Mouse (Mus musculus) left cerebral cortex, postnatal 10 days (tissue): ENCODE measurements at regions not wholly inside any gene's neighbourhood (a gene's known extent, or its start where the extent isn't known, plus 50 kb on each side); places are given as distances from the start of the nearest gene placed in this dataset.
A peak's percentile ranks its signal among the peaks of the same experiment; 100 is the strongest.

Experiments
- DNase-seq, 2 experiments: peaks; one replicate each; pipeline ENCODE4 v3.0.0; 2021 to 2022; ENCODE audit warnings: low spot score in 2 of 2, mixed read lengths in 1 of 2; ENCODE audit errors: extremely low spot score in 1 of 2
- intact Hi-C: fragments of 180-260 bp; cut with DNase I; formaldehyde crosslinking; loops from one replicate; pipeline ENCODE4 v1.15.1; 2025

DNA sequence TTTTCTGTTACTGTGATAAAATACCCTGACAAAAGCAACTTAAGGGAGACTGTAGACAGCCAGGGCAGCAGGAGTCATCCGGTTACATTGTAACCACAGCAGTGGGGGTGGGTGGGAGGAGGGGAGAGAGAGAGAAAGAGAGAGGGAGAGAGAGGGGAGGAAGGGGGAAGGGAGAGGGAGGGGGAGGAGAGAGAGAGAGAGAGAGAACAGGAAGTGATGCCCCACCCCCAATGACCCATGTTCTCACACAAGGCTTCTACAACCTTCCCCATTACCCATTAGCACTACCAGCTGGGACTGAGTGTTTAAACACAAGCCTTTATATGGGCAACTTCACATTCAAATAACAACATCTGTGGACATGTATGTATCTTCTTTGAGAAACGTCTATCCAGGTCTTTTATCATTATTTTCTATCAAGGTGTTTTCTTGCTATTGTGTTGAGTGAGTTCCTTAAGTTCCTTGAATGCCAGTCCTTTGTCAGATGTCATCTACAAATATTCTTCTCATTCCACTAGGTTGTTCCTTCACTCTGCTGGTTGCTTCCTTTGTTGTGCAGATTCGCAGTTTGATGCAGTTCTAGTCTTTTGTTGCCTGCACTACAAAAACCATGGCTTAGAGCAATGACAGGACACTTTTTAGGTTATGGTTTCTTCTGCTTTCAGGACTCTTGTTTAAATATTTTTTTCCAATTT, 274.7 kb upstream of the Ddx18 start:
- no peak for DNase-seq
- intact Hi-C loops = no loop called here

DNA sequence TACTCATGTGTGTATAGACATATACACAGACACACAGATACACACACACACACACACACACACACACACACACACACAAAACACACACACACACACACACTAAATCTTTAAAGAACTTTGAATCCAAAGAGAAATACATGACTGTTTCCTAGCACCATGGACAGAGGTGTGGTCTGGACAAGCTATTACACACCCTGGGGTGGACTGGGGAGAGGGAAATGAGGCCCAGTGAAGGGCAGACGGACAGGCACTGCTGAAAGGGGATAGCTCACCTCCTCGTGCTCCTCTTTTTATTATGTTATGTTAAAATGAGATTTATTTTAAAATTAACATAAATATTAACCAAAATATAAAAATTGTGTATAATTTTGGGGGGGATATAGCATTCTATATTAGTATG, 265.8 kb upstream of the Ddx18 start:
- DNase-seq = no peak
- intact Hi-C loops = no loop called here

DNA sequence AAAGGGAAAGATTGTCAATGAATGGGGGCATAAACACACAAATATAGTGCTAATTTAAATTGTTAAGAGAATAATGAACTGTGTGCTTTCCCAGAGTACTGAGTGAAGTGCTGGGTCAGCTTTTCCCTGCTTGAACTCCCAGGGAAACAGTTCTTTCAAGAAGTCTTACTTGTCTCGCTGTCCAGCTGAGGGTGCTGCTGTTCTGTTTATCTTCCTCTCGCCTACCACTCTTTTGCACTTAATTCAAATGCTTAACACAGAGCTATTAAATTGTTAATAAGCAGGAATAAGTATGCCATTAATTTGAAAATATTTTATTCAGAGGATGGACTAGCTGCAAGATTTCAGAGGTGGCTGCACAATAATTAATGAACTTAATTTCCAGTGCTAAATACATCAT, 262.5 kb upstream of the Ddx18 start:
- peak in 1 of 2 experiments; percentile 3 for DNase-seq
- intact Hi-C loops = no loop called here

DNA sequence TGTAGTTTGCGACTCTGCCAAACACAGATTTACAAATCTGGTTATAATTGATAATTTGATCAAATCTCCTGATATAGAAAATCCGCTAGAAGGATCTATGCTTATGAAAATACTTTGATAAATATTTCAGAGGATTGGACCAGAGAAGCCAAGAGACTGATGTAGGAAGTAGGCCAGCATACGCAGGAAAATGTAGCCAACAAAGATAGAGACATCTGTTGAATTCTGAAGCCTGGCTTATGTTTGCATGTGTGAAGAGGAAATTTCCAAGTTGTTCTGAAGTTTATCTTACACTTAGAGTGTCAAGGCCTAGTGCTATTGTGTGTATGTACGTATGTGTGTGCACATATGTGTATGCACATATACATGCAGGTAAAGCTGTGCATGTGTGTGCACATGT, 255.2 kb upstream of the Ddx18 start:
- DNase-seq = peak in 1 of 2 experiments; percentile 5
- intact Hi-C loops = no loop called here

DNA sequence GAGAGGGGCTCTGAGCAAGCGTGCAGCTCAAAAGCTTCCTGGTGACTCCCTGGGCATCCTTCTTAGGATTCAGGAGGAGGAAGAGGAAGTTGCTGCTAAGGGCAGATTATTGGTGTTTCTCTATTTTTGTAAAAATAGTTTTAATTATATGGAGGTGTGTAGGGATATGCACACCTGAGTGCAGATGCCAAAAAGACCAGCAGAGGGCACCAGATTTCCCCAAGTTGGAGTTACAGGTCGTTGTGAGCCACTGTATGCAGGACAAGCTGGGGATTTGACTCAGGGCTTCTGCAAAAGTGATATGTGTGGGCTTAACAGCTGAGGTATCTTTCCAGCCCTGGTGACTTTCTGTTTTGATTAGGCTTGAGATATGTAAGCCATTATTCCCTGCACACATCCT, 235.5 kb upstream of the Ddx18 start:
- DNase-seq = no peak
- intact Hi-C loops = no loop called here

DNA sequence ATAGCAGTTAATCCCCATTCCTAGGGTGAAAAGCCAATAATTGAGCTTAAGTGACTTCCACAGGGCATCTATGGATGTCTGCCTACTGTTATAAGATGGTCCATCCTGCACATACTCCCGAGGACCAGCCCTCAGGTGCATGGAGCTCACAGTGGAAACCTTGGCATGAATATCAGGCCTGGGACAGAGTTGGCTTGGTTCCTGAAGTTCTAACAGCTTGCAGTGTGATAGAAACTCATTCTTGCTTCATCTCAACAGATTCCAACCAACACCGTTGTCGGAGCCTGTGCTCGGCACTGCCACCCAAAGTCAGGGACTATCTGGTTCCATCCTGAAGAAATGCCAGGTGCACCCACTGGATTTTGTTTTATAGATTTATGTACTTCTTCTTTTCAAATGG, 234.7 kb upstream of the Ddx18 start:
- DNase-seq = no peak
- intact Hi-C loops = no loop called here

DNA sequence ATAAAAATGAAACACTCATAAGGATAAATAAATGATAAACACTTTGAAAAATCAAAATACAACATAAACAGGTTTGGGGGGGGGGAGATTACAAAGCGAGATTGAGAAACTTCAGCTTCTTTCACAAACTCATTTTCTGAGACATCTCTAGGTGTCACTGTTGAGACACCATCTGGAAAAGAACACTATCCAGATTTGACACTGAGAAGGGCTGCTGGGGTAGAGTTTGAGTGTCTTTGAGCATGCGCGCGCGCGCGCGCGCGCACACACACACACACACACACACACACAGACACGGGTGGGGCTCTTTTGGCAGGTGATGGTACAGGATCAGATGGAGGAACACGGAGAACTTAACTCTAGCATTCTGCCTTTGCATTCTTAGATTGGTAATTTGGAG, 230.7 kb upstream of the Ddx18 start:
- intact Hi-C loops = no loop called here
- DNase-seq = peak in 1 of 2 experiments; percentile 16

DNA sequence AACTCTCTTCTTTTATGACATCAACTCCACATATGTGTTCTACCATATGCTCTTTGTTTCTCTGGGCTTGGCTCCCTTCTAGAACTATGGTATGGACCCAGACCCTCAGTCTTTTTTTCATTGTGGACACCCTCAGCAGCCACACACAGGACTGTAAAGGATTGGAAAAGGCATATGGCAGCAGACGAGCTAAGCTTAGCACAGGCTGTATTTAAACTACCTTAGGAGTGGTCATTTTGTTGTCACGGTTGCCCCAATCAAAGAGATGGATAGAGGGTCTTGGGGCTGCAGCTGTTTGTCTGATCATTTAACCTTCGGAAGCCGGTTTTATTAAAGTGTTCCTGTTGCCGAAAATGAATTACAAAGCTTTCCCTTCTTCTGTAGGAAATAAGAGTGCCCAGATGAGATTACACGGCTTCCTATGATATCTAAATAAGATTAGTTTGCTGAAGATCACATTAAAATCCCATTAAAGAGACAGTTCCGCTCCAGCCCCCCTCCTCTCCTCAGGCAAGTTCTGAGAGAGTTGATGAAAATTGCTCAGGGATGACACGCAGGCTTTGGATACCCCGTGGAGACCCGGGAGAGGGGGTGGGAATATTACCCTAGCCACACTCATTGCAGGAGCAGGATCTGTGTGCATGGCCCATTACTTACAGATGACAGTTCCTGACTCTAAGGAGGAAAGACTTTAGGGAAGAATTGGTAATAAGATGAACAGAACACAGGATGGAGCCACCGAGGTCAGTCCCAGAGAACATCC, 227.4 kb upstream of the Ddx18 start:
- no peak for DNase-seq
- intact Hi-C loops = no loop called here

DNA sequence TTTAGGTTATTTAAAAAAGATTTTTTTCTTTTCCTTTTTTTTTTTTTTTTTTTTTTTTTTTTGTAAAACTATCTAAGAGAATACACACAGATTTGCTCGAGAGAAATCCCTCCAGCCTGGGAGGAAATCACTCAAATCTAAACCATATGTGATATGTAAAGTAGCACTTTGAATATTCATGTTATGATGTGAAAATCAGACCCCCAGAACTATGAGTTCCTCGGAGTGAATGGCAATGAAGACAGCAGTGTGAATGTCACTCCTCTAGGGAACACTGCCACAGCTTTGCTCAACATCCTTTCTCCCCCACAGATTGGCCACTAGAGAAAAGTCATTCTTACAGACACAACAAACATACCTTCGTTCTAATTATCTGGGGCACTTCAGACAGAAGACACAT, 217.8 kb upstream of the Ddx18 start:
- DNase-seq = no peak
- intact Hi-C loops = no loop called here

DNA sequence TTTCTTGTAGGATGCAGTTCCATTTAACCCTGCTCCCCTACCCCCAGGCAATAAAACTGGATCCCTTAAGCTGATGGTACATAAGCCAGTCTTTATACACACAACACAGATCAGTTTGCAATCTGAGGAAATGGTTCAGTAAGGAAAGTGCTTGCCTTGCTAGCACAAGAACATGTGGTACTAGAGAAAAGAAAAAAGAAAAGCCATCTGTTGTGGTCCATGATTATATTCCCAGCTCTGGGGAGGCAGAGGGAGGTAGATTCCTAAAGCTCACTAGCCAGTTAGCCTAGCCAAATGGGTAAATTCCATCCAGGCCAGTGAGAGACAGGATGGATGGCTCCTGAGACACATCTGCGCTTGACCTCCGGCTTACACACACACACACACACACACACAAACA, 206.2 kb upstream of the Ddx18 start:
- intact Hi-C loops = no loop called here
- no peak for DNase-seq

DNA sequence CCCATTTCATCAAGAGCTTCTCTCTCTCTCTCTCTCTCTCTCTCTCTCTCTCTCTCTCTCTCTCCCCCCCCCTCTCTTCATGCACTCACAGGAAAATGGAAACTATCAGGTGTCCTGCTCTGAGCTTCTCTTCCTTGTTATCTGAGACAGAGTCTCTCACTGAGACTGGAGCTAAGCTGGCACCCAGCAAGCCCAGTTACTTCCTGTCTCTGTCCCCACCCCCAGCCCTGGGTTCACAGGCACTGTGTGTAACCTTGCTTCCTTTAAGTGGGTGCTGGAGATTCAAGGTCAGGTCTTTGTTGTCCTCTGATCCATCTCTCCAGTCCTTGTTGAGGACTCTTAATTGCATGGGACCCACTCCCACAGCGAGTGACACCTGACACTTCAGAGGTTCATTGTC, 203.7 kb upstream of the Ddx18 start:
- intact Hi-C loops = no loop called here
- no peak for DNase-seq

DNA sequence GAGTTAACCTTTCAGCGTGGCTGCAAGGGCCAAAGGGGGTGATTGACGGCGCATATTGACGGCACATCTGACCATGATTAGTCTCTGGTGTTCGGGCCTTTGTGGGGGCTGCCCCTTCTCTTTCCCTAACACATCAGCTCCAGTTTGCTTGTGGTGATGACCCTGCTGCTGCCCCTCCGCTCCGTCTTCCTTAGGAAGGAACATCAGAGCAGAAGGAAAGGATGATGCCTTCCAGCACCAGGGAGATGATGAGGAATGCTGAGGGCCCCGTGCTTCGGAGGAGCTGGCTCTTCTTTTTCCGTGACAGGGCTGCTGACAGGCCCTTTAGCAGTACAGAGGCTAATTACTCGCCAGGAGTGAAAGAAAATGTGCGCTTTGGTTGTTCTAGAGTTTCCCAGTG, 203.1 kb upstream of the Ddx18 start:
- intact Hi-C loops = no loop called here
- DNase-seq = no peak

DNA sequence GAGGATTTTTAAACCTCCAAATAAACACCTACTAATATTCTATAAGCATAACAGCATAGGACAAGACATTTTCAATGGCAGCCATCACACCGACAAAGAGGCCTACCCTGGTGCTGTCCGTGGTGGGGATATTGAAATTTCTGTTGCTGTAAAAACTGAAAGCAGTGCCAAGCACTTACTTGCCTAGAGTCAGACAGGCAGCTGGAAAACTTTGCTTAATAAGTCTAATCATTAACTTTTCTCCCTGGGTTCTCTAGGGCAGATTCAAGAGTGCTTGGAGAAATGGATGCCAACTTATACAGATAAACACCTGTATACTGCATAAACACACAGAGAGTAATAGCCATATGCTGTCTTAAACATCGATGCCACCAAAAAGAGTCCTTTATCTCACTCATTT, 192.3 kb upstream of the Ddx18 start:
- intact Hi-C loops = no loop called here
- DNase-seq = no peak

DNA sequence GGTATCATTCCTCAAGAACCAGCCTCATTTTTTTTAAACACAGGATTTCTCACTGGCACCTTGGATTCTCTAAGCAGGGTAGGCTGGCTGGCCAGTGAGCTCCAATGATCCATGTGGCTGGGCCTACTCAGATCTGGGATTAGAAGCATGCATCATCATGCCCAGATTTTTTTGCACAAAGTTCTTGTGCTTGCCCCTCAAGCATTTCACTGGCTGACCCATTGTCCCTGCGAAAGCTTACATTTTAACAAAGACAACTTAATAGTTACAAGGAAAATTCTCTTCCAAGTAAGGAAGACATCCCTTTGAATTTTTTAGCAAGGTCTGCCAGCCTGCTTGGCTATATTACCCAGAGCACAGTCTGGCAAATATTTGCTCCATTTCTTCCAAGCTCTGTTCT, 177.4 kb upstream of the Ddx18 start:
- no peak for DNase-seq
- intact Hi-C loops = no loop called here

DNA sequence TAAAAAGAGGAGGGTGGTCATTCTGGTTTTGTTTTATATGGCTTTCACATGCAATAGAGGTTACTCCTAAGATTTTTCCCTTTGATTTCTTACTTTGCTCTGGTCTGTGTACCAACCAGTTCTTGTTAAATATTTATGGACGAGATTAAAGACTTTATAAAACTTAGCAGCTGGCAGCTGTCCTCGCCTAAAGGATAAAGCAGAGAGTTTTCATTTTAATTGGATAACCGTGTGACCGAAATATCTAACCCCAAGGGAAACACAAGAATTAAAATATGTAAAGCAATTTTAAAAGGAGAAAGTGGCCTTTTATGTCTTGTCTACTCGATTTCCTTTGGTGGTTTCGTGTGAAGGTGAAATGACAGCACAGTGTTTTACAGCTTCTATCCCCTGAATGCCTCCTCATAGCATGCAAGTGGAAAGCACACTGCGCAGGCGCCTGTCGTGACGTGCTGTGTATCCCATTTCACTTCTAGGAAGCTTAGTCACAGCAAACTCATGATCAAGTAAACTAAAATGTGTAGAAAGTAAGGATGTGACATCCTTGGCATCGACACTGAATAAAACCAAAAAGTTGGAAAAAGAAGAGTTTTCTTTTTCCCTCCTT, 167.4 kb upstream of the Ddx18 start:
- intact Hi-C loops = no loop called here
- DNase-seq = no peak

DNA sequence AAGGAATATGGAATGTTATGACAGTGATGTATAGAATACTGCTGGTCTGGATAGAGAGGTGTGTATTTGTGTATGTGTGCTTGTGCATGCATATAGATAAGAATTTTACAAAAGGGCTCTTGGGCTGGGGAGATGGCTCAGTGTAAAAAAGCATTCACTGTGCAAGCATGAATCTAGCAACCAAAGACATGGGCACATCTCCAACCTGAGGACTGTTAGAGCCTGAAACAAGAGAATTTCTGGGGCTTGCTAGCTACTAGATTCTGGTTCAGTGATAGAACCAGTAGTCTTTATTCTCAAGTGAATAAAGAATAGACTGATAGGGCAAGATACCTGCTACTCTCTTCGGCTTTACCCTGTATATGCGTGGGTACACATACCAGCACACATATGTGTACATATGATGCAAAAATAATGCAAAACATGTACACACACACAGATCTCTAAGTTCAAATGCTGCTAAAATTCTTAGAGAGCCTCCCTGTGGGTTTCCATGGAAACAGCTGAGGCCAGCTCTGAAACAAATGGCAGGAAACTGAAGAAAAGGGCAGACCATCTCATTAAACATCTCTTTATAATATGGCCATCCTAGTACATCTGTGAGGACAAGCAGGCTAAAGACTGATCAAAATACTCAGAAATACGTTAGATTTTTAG, 166.8 kb upstream of the Ddx18 start:
- peak in 1 of 2 experiments; percentile 13 for DNase-seq
- intact Hi-C loops = no loop called here

DNA sequence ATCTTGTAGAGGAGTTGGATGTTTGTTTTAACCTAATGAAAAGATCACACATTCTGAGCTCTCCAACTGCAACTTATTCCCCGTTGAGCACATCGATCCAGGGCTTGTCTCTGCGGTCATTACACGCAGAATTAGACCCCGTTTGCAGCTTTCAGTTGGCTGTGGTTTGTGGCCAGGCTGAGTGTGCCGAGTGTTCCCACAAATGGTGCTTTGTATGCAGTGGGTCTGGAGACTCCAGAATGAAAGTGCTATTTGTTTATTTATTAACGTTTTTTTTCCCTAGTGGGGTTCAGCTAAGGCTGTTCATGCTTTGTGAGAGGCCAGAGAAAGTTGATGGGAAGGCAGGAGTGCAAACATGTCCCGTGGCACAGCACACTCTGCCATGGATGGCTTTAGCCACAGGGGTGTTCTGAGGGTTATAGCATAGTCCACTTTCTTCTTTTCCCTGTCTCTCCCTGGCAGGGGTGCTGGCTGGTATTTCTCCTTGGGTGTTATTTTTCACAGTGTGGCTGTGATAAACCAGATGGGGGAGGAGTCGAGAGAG, 141.6 kb upstream of the Ddx18 start:
- DNase-seq = no peak
- intact Hi-C loops = no loop called here

DNA sequence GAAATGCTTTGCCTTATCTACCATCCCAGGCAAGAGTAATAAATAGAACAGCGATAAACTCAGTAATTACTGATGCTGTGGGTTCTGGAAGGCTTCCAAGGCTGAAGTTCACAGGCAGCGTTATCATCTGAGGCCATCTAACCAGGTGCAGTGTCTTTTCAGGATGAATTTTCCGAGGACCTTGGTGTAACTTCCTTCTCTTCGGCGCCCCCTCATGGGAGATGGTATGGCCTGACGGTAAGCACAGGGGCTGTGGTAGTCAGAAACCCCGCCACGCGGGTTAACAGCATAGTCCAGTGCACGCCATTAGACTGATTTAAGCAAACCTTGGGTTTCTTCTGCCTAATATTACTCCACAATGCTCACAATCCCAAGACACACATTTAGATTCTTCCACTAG, 140.5 kb upstream of the Ddx18 start:
- peak in 1 of 2 experiments; percentile 26 for DNase-seq
- intact Hi-C loops = no loop called here

DNA sequence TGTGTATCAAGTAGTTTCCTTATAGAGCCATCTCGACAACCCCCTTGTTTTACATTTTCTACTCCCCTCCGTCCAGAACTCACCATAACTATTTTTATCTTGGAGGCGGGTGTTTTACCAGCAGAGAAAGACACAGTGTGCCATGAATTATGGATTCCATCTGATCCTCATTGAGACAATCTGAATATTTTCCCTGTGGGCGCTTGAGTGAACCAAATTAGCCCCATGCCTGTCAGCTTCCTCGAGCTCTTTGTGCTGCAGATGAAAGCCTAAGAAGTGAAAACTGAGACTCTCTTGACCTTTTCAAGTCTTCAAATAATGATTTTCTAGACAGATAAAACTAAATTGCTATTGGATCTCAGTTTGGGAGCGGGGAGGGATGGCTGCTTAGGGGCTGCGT, 134.0 kb upstream of the Ddx18 start:
- intact Hi-C loops = no loop called here
- no peak for DNase-seq

DNA sequence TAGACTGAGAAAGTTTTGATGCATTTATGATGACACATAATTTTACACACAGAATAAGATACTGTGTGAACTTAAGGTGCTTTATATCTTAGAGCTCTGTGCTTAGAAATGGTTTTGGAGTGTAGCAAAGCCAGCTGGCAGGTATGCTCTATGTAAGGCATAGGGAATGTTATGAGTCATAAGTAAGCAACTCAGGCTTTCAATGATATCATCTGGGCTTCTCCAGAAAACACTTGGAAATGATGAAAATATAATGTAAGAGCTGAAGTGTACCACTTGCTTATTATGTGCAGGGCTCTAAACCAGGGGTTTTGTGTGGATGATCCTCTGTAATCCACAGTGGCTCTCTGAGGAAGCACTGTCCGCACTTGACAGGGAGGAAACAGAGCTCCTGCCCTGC, 86.1 kb upstream of the Ddx18 start:
- DNase-seq = no peak
- intact Hi-C loops = no loop called here
